Mouse (Mus musculus) frontal cortex, postnatal 25 days (tissue): ENCODE measurements at regions not wholly inside any gene's neighbourhood (a gene's known extent, or its start where the extent isn't known, plus 50 kb on each side); places are given as distances from the start of the nearest gene placed in this dataset.

Source experiments
- DNase-seq, 2 experiments: peaks; one replicate each; pipeline ENCODE4 v3.0.0; 2022; ENCODE audit warnings: low spot score in 2 of 2

- DNase-seq = no peak
These were observed 50.9 kb upstream of the Lmo4 start for GRCm38 (mm10) chr3:144255596-144256550.
